24 mouse cellular contexts compared by ENCODE assay signal in the genomic region with DNA sequence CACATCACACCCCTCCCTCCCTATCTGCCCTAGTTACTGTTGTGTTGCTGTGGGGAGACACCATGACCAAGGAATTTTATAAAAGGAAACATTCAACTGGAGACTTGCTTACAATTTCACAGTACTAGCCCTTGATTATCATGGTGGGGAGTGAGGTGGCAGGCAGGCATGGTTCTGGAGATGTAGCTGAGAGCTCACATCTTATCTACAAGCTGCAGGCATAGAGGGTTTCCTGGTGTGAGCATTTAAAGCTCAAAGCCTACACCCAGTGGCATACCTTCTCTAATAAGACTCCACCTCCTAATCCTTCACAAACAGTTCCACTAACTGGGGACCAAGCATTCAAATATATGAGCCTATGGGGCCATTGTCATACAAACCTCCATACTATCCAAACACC. TPM values are rescaled to one million over a fixed set of nuclear protein-coding genes. Genes with fewer than 3 reads are reported as not detected.
DNase-seq lines count a peak whose midpoint lies in the region; ATAC-seq lines count a peak whose summit lies in the region.
"Had no signal": no experiment of that assay in that cellular context is flagged by ENCODE, and none has a peak within 500 bp of the region (broad histone marks: within the 10 kb centered on the region; RNA-seq: fewer than 3 reads in every experiment).

No protein-coding gene starts in this region.

- DNase-seq in liver, embryonic 11.5 days (ENCODE audit: low spot score) = no peak
- no peak for DNase-seq in liver
- DNase-seq in left cerebral cortex, adult 11 months (ENCODE audit: low spot score) = no peak
- DNase-seq in kidney, adult 9 months = no peak
- no peak for DNase-seq in cerebellum, adult 9-11 months
- DNase-seq: adrenal gland, postnatal 10 days; B cell, adult 2 months; cerebellum, adult 11 months; cerebellum, adult 9-10 months; cerebellum, postnatal 36 days; gastrocnemius, postnatal 36 days; heart, adult 11 months; heart, postnatal 10 days; heart, postnatal 4 days had no signal

- H3K4me3 ChIP-seq in liver, embryonic 11.5 days (ENCODE audit: low read depth, low read length) = no peak overlapping the region
- H3K4me3 ChIP-seq in liver, embryonic 12.5 days = no peak overlapping the region
- no peak overlapping the region for H3K4me3 ChIP-seq in liver, embryonic 16.5 days (ENCODE audit: low read depth, low read length)
- H3K4me3 ChIP-seq: embryonic facial prominence, embryonic 10.5 days; erythroblast, embryonic 14.5 days; forebrain, embryonic 15.5 days; hindbrain, embryonic 13.5 days had no signal

- H3K36me3 ChIP-seq in liver, embryonic 11.5 days (ENCODE audit: control insufficient read depth, insufficient read depth, low read length) = no peaks in the 10 kb centered on the region
- H3K36me3 ChIP-seq in liver, embryonic 12.5 days = peaks cover 6% of the 10 kb centered on the region; the same call in 1 of the 2 replicates
- no peaks in the 10 kb centered on the region for H3K36me3 ChIP-seq in liver, embryonic 16.5 days (ENCODE audit: control insufficient read depth, insufficient read depth)
- H3K36me3 ChIP-seq: forebrain, embryonic 15.5 days; hindbrain, embryonic 13.5 days had no signal

- 0 out of 2 replicates have a peak, but pooled peaks have one; percentile 49 for ATAC-seq in liver, embryonic 11.5 days (replicated peaks; ENCODE audit: low FRiP score)
- peak; percentile 80 for ATAC-seq in liver, embryonic 12.5 days
- peak; percentile 67 for ATAC-seq in liver, embryonic 16.5 days (ENCODE audit: low read depth)
- ATAC-seq in cerebellum, adult (ENCODE audit: insufficient number of reproducible peaks, low FRiP score, low TSS enrichment) = no peak
- ATAC-seq: CD4-positive, CD25-positive, alpha-beta regulatory T cell, adult 4 months; forebrain, embryonic 15.5 days; hindbrain, postnatal 0 days had no signal

- no peaks in the 10 kb centered on the region; the same call in 1 of the 2 replicates for H3K27me3 ChIP-seq in liver, embryonic 11.5 days (replicated peaks; ENCODE audit: control insufficient read depth, insufficient read depth, low read length)
- no peaks in the 10 kb centered on the region for H3K27me3 ChIP-seq in liver, embryonic 12.5 days (replicated peaks)
- no peaks in the 10 kb centered on the region for H3K27me3 ChIP-seq in liver, embryonic 16.5 days (ENCODE audit: control insufficient read depth, insufficient read depth, low read depth, low read length)
- H3K27me3 ChIP-seq: forebrain, embryonic 15.5 days; hindbrain, embryonic 13.5 days had no signal

- H3K4me2 ChIP-seq in liver, embryonic 11.5 days = no peak overlapping the region
- H3K4me2 ChIP-seq in liver, embryonic 12.5 days = no peak overlapping the region
- no peak overlapping the region for H3K4me2 ChIP-seq in liver, embryonic 16.5 days (ENCODE audit: low read depth, low read length)
- H3K4me2 ChIP-seq: forebrain, embryonic 15.5 days; hindbrain, embryonic 13.5 days had no signal

- H3K9ac ChIP-seq in liver, embryonic 11.5 days (ENCODE audit: low read depth, low read length) = no peak overlapping the region
- no peak overlapping the region for H3K9ac ChIP-seq in liver, embryonic 12.5 days
- no peak overlapping the region for H3K9ac ChIP-seq in liver, embryonic 16.5 days (ENCODE audit: low read depth, low read length)
- H3K9ac ChIP-seq: forebrain, embryonic 15.5 days; hindbrain, embryonic 13.5 days had no signal

- no peaks in the 10 kb centered on the region for H3K4me1 ChIP-seq in liver, embryonic 11.5 days (replicated peaks; ENCODE audit: control insufficient read depth, insufficient read depth, low read length)
- no peaks in the 10 kb centered on the region for H3K4me1 ChIP-seq in liver, embryonic 12.5 days
- no peaks in the 10 kb centered on the region for H3K4me1 ChIP-seq in liver, embryonic 16.5 days (ENCODE audit: control insufficient read depth, low read depth, low read length)
- H3K4me1 ChIP-seq: embryonic facial prominence, embryonic 10.5 days; forebrain, embryonic 15.5 days; hindbrain, embryonic 13.5 days had no signal

- H3K27ac ChIP-seq in liver, embryonic 11.5 days (ENCODE audit: low read depth, low read length) = no peak overlapping the region
- no peak overlapping the region for H3K27ac ChIP-seq in liver, embryonic 12.5 days
- no peak overlapping the region for H3K27ac ChIP-seq in liver, embryonic 16.5 days (ENCODE audit: low read length)
- H3K27ac ChIP-seq: embryonic facial prominence, embryonic 10.5 days; forebrain, embryonic 15.5 days; hindbrain, embryonic 13.5 days; hindbrain, postnatal 0 days had no signal

- H3K9me3 ChIP-seq in liver, embryonic 11.5 days (ENCODE audit: control insufficient read depth, low read length) = no peaks in the 10 kb centered on the region
- no peaks in the 10 kb centered on the region for H3K9me3 ChIP-seq in liver, embryonic 12.5 days (replicated peaks)
- H3K9me3 ChIP-seq in liver, embryonic 16.5 days (replicated peaks; ENCODE audit: control insufficient read depth, low read length) = no peaks in the 10 kb centered on the region
- H3K9me3 ChIP-seq: embryonic facial prominence, embryonic 10.5 days; forebrain, embryonic 15.5 days; G1E; hindbrain, embryonic 13.5 days had no signal

RNA-seq across cellular contexts. Expression of a gene that starts 26.1 kb away (rescaled TPM):
- 15.1 and 15.5 TPM in 2 replicates for polyA plus RNA-seq in liver, embryonic 11.5 days (2014; fragmentation: Nextera tagmentation; extraction: Ambion mirVana)
- polyA plus RNA-seq in liver, embryonic 12.5 days (2016; fragmentation: Nextera tagmentation; extraction: Ambion mirVana) = 7.9 and 9.1 TPM in 2 replicates
- polyA plus RNA-seq in liver, embryonic 16.5 days (2015; fragmentation: Nextera tagmentation; extraction: Ambion mirVana) = 3.8 and 4.3 TPM in 2 replicates

RNA-seq across cellular contexts. Expression of a gene that starts 42.4 kb away (rescaled TPM):
- 4.5 and 5.1 TPM in 2 replicates for polyA plus RNA-seq in liver, embryonic 11.5 days (2014; fragmentation: Nextera tagmentation; extraction: Ambion mirVana)
- 2.6 and 2.7 TPM in 2 replicates for polyA plus RNA-seq in liver, embryonic 12.5 days (2016; fragmentation: Nextera tagmentation; extraction: Ambion mirVana)
- polyA plus RNA-seq in liver, embryonic 16.5 days (2015; fragmentation: Nextera tagmentation; extraction: Ambion mirVana) = 2.1 and 2.2 TPM in 2 replicates
- polyA plus RNA-seq: G1E had no signal
